Mouse (Mus musculus) midbrain, embryonic 10.5 days (tissue): ENCODE measurements at regions not wholly inside any gene's neighbourhood (a gene's known extent, or its start where the extent isn't known, plus 50 kb on each side); places are given as distances from the start of the nearest gene placed in this dataset.

ENCODE experiments used
- DNase-seq: peaks from one replicate; pipeline ENCODE4 v3.0.0-alpha.2; 2017; ENCODE audit warnings: low spot score
- H3K27ac ChIP-seq: fragments of 300-500 bp; sonication (generic); replicated peaks from 2 replicates; pipeline ENCODE4 v1.5.1; 2016; ENCODE audit warnings: mild to moderate bottlenecking
- H3K27me3 ChIP-seq: fragments of 300-500 bp; sonication (generic); 2 replicates; pipeline ENCODE4 v1.6.1; 2016; ENCODE audit warnings: low read depth, mild to moderate bottlenecking; ENCODE audit not compliant: poor library complexity, severe bottlenecking
- H3K36me3 ChIP-seq: fragments of 300-500 bp; sonication (generic); 2 replicates; pipeline ENCODE4 v1.6.1; 2016; ENCODE audit warnings: mild to moderate bottlenecking, moderate library complexity
- H3K4me1 ChIP-seq: fragments of 300-500 bp; sonication (generic); 2 replicates; pipeline ENCODE4 v1.6.1; 2016
- H3K4me3 ChIP-seq: fragments of 300-500 bp; sonication (generic); 2 replicates; pipeline ENCODE4 v1.5.1; 2016; ENCODE audit warnings: mild to moderate bottlenecking, moderate library complexity
- H3K9me3 ChIP-seq: fragments of 300-500 bp; sonication (generic); replicated peaks from 2 replicates; pipeline ENCODE4 v1.6.1; 2016; ENCODE audit warnings: mild to moderate bottlenecking
- WGBS: fragments of 180-500 bp; shearing (Covaris S2); methylation state at CpG from one replicate; pipeline ENCODE4 v1.1.7; 2016; 5-methylcytosine and 5-hydroxymethylcytosine counted together

DNA sequence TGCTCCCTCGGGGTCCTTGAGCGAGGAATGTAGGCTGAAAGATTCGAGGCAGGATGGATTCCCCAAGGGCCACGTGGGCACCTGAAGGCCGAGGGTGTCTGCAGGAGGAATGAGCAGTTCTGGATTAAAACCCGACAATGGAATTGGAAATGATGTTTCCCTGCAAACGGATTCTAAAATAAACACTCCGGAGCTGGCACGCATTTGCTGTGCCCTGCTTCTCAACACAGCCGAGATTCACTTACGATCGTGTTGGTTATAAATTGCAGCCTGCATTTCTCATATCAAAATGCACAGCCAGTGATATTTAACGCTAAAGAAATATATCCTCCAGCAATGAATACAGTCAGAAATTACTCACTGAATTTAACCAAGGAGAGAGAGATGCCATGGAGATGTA lies 169.4 kb upstream of the Fam19a5 start:
- H3K9me3 ChIP-seq = no peaks in the 10 kb centered on the region
- no peaks in the 10 kb centered on the region for H3K36me3 ChIP-seq
- 90% methylated on average over 13 of the region's 13 CpGs for WGBS
- no peaks in the 10 kb centered on the region for H3K4me1 ChIP-seq
- H3K27ac ChIP-seq = no peak overlapping the region
- DNase-seq = no peak
- H3K4me3 ChIP-seq = no peak overlapping the region
- no peaks in the 10 kb centered on the region for H3K27me3 ChIP-seq

DNA sequence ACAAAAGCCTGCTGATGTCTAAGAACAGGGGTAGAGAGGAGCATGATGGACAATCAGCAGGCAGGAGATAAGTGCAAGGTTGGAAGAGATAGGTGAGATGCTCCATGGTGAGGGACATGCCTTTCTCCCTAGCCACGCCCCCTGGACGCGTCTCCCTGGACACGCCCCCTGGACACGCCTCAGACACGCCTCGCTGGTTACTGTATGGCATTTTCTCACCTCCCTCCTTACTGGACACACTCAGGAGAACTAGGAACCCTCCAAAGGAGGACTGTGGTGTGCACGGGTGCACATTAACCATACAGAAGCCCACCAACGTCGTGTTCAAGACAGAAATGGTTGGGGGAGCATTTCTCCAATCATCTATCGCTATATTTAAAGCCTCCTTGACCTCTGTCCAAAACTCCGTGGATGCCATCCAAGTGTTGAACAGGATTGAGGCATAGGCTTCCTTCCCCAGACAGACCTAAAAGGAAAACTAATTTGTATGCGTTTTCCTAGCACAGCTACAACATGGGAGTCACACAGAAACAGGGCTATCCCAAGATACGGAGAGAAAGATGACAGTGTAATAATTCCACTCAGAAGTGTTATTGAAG lies 168.4 kb upstream of the Fam19a5 start:
- no peak overlapping the region for H3K4me3 ChIP-seq
- H3K9me3 ChIP-seq = no peaks in the 10 kb centered on the region
- no peaks in the 10 kb centered on the region for H3K36me3 ChIP-seq
- WGBS = 79% methylated on average over 14 of the region's 14 CpGs
- no peak overlapping the region for H3K27ac ChIP-seq
- no peak for DNase-seq
- peaks cover 5% of the 10 kb centered on the region for H3K4me1 ChIP-seq
- H3K27me3 ChIP-seq = no peaks in the 10 kb centered on the region

DNA sequence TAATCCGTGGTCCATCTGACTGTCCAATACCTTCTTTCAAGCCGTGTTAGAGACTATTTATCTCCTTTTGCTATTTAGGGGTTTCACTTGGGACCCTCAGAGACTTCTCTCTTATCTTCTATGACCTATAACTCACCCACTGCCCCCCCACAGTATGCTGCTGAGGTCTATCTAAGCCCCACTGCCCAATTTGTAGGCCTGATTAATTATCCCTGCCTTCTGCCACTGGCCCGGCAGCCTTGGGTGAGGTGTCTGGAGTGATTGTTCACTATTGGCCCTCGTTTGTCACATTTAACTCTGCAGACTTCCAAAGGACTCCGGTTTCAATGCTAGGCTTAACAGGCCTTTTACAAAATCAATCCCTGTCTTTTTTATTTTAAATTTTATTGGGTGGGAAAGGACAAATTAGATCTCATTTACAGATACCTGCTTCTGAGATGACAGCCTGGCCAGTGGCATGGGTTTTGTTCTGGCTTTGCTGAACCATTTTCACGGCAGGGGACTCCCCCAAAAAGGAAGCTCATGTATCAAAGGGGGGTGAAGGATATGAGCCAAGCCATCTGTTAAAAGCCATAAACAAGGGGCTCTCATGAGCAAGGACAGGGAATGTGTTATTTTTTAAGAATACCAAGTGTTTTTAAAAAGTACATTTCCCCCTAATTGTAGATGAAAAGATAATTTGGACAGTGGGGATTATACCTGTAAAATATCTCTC lies 160.4 kb upstream of the Fam19a5 start:
- Histone ChIP-seq H3K4me3 (no peak overlapping the region), H3K4me1 (peaks cover 12% of the 10 kb centered on the region), H3K27me3 (peaks cover 8% of the 10 kb centered on the region; the same call in 1 of the 2 replicates), H3K9me3 (no peaks in the 10 kb centered on the region), H3K36me3 (no peaks in the 10 kb centered on the region), H3K27ac (no peak overlapping the region)
- WGBS = 80% methylated on average over 6 of the region's 6 CpGs
- no peak for DNase-seq

DNA sequence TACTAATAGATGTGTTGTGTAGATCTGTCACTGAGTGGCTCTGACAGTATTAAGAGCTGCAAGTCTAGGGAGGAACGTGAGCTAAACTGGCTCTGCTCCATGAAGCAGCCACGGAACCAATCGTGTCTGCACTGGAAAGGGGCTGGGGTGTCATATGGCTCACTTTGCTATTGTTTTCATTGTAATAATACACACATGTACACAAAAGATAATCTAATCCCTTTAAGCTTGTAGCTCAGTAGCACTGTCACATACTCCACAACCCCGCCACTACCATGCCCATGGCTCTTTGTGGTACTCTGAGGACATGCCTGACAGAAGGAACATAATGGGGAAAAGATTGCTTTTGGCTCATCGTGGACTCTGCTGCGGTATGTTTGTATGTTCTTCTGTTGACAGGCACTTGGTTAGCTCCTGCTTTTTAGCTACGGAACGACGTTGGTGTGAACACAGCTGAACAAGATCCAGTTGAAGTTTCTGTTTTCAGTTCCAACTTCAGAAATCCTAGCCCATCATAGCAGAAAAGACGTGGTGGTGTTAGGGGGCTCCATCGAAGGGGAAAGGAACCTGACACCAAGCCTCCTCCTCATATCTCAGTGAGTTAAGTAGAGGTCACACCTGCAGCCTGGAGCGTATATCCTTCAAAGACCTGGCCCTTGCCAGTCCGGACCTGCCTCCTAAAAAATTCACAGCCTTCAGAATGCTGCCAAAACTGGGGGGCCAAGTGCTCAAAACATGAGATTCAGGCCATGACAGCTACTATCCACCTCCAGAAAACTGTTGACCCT lies 159.6 kb upstream of the Fam19a5 start:
- 86% methylated on average over 13 of the region's 13 CpGs for WGBS
- no peak for DNase-seq
- Histone ChIP-seq H3K27me3 (peaks cover 8% of the 10 kb centered on the region; the same call in 1 of the 2 replicates), H3K36me3 (no peaks in the 10 kb centered on the region), H3K27ac (no peak overlapping the region), H3K9me3 (no peaks in the 10 kb centered on the region), H3K4me3 (no peak overlapping the region), H3K4me1 (peaks cover 12% of the 10 kb centered on the region)

DNA sequence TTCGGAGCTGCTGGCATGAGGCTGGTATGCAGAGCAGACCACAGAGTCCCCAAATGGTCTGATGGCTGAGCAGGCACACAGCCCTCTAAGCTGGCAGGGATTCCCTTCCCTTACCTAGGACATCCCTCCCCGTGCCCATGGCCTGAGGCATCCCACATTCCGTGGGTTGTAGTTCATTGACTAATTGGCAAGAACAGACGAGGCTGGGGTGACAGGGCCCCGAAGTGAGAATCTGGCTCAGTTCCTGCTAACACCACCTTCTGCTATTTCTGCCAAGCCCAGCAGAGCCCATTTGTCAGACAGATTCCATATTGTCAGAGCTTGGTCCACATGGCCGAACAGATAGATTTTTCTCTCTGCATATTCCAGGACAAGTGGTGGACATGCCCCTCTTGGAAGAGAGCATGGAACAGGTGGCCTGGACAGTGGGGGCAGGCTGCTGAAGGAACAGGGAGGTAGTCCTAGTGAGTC lies 157.6 kb upstream of the Fam19a5 start:
- Histone ChIP-seq H3K27me3 (peaks cover 8% of the 10 kb centered on the region; the same call in 1 of the 2 replicates), H3K4me1 (0 out of 2 replicates have a peak, but pooled peaks cover 3% of the 10 kb centered on the region), H3K9me3 (no peaks in the 10 kb centered on the region), H3K36me3 (no peaks in the 10 kb centered on the region), H3K4me3 (no peak overlapping the region), H3K27ac (no peak overlapping the region)
- DNase-seq = no peak
- WGBS = 91% methylated on average over 6 of the region's 6 CpGs

DNA sequence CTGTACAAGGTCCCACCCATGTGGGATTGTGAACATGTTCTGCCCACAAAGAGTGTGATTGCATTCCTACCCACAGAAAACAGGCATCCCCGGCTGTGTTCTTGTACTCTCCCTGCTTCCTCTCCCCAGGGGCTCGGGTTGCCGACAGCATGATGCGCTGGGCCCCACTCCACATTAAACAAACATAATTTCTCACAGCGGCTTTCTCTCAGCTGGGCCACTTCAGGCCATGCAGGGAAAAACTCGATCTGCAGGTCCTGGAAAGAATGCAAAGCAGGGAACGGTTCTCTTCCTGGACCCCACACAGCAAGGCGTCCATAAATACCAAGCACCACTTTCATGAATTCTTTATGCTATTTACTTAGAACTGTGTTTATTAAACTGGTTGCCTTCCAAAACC lies 152.7 kb upstream of the Fam19a5 start:
- WGBS = 69% methylated on average over 8 of the region's 8 CpGs
- no peak for DNase-seq
- no peaks in the 10 kb centered on the region for H3K27me3 ChIP-seq
- no peak overlapping the region for H3K4me3 ChIP-seq
- no peak overlapping the region for H3K27ac ChIP-seq
- no peaks in the 10 kb centered on the region for H3K9me3 ChIP-seq
- H3K36me3 ChIP-seq = no peaks in the 10 kb centered on the region
- 0 out of 2 replicates have a peak, but pooled peaks cover 3% of the 10 kb centered on the region for H3K4me1 ChIP-seq

DNA sequence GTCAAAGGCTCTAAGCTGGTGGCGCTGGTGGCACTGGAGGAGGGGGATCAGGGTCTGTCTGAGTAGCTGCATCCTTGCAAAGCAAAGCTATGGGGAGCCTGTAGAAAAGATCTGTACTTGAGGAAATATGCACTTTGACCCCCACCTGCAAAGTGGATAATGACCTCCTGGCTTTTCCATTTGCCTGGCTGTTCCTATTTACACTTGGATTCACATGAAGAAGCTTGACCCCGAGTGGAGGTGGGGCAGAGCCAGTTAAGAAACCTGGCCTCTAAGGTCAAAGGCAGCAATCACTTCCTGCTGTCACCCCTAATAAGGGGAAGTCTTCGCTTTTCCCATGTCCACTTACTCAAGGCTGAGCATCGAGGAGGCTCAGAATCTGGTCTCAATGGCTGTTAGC lies 145.7 kb upstream of the Fam19a5 start:
- no peak for DNase-seq
- Histone ChIP-seq H3K9me3 (no peaks in the 10 kb centered on the region), H3K27ac (no peak overlapping the region)

DNA sequence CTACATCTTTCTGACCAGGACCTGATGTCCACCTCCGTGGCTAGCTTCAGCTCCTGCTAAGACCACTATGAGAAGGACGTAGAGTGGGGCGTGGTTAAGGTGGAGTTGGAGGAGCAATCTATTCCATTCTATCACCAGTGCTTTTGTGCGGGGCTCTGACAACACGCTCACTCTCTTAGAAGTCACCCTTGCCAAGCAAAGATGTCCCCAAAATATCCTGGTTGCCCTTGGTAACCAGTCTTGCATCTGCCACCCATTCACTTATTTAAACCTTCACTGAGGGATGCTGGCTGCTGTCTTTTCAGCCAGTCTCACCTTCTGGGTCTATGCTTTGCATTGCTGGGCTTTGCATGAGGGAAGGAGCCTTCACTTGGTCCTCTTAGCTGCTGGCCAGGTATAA lies 138.4 kb upstream of the Fam19a5 start:
- Histone ChIP-seq H3K36me3 (no peaks in the 10 kb centered on the region), H3K27me3 (no peaks in the 10 kb centered on the region), H3K4me1 (no peaks in the 10 kb centered on the region), H3K4me3 (no peak overlapping the region), H3K9me3 (no peaks in the 10 kb centered on the region), H3K27ac (no peak overlapping the region)
- DNase-seq = no peak
- WGBS = 90% methylated on average over 5 of the region's 5 CpGs

More for the DNA sequence above, 145.7 kb upstream of the Fam19a5 start:
- Histone ChIP-seq H3K4me1 (no peaks in the 10 kb centered on the region), H3K36me3 (no peaks in the 10 kb centered on the region), H3K27me3 (no peaks in the 10 kb centered on the region), H3K4me3 (no peak overlapping the region)
- WGBS = 66% methylated on average over 4 of the region's 4 CpGs

DNA sequence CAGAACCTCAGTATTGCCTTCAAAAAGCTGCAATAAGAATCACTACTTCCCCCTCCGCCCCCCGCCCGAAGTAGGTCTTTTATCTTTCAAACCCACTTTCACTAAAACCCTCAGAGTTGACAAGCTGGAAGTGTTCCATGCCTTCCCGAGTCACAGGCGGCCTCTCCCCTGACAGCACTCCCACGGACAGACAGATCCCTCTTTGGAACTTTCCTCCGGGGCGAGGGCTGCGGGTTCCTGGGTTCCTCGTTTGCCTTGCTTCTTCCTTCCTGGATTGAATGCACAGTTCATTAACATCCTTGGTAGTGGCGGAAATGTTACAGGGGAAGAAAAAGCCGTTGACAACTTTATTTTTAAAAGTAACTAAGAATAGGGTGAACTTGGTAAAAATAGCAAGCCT lies 132.1 kb upstream of the Fam19a5 start:
- H3K4me1 ChIP-seq = no peaks in the 10 kb centered on the region
- H3K36me3 ChIP-seq = no peaks in the 10 kb centered on the region
- no peak overlapping the region for H3K27ac ChIP-seq
- H3K9me3 ChIP-seq = no peaks in the 10 kb centered on the region
- no peak for DNase-seq
- H3K4me3 ChIP-seq = no peak overlapping the region
- H3K27me3 ChIP-seq = no peaks in the 10 kb centered on the region
- 82% methylated on average over 12 of the region's 12 CpGs for WGBS

DNA sequence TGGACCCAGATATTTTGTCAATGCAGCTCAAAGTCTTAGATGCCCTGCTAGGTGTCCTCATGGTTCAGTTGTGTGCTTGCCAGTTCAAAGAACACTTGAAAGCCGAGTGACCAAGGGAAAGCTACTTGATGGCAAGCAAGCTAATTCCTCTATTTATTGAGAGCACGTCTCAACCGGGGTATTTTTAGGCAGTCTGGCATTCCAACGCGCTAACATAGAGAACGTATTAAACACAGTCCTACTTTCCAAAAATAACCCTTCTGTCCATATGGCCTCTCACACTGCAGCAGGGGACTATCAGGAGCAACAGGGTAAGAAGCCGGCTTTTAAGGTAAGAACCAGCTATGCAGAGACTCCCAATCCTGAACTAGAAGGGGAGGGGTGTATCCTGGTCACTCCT lies 128.1 kb upstream of the Fam19a5 start:
- Histone ChIP-seq H3K27ac (no peak overlapping the region), H3K4me1 (no peaks in the 10 kb centered on the region), H3K9me3 (no peaks in the 10 kb centered on the region), H3K36me3 (no peaks in the 10 kb centered on the region), H3K27me3 (no peaks in the 10 kb centered on the region), H3K4me3 (no peak overlapping the region)
- WGBS = 87% methylated on average over 7 of the region's 7 CpGs
- no peak for DNase-seq

DNA sequence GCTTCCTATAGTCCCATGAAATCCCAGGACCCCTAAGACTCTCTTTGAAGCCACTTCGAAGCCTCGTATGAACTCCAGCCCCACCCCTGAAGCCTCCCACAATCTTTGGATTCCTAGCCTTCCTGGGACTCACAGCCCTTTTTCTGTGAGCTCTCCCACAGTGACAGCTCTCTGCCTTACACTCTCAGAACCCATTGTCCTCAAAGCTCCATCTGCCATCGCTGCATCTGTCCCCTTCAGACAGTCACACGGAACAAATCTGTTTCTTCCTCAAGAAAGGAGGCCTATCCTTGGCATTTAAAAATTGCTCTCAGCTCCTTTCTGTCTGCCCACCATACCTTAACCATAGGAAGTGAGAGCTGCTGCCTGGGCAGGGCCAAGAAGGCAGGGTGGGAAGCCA lies 122.4 kb upstream of the Fam19a5 start:
- Histone ChIP-seq H3K4me3 (no peak overlapping the region), H3K27ac (no peak overlapping the region), H3K27me3 (no peaks in the 10 kb centered on the region), H3K9me3 (no peaks in the 10 kb centered on the region), H3K36me3 (no peaks in the 10 kb centered on the region), H3K4me1 (peaks cover 5% of the 10 kb centered on the region)
- WGBS = 87% methylated on average over 4 of the region's 4 CpGs
- DNase-seq = no peak

DNA sequence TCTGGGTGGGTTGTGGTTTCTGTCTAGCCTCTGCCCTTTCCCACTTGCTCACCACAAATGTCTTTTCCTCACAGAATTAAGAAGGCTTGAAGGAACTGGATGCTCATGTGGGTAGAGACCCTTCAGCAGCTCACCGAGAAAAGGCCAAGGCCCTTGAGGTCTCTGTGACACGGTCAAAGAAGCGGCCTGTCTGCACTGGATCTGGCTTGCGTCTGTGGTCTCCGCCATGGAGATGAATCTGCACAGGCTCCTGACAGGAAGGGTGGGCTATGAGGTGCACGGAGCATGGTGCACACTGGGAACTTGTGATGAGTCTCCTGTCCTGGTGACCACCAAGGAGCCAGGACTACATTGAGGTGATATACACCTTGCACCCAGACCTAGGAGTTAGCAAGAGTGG lies 110.8 kb upstream of the Fam19a5 start:
- H3K4me3 ChIP-seq = no peak overlapping the region
- DNase-seq = no peak
- H3K9me3 ChIP-seq = no peaks in the 10 kb centered on the region
- WGBS = 95% methylated on average over 6 of the region's 6 CpGs
- H3K4me1 ChIP-seq = no peaks in the 10 kb centered on the region
- no peaks in the 10 kb centered on the region for H3K36me3 ChIP-seq
- H3K27ac ChIP-seq = no peak overlapping the region
- no peaks in the 10 kb centered on the region for H3K27me3 ChIP-seq

DNA sequence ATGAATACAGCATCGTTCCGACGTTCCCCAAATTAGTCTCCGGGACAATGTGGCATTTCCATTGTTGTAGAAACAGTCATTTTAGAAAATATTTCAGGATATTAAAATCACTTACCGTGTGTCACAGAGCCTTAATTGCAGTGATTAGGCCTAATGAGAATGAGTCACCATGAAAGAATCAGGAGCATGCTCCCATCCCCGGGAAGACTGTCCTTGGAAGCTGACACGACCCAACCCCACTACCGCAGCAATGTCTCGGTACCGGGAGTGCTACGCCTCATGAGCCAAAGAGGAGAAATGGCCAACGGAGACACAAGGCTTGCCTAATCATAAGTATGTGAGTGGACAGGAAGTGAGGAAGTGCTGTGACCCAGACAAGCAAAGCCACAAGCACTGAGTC lies 110.2 kb upstream of the Fam19a5 start:
- no peak overlapping the region for H3K4me3 ChIP-seq
- DNase-seq = no peak
- no peaks in the 10 kb centered on the region for H3K27me3 ChIP-seq
- H3K27ac ChIP-seq = no peak overlapping the region
- H3K4me1 ChIP-seq = no peaks in the 10 kb centered on the region
- H3K9me3 ChIP-seq = no peaks in the 10 kb centered on the region
- H3K36me3 ChIP-seq = no peaks in the 10 kb centered on the region
- 97% methylated on average over 12 of the region's 12 CpGs for WGBS
